Mouse (Mus musculus): ENCODE measurements around the gene Uqcc1. TPM values are rescaled to one million over a fixed set of nuclear protein-coding genes. Genes with fewer than 3 reads are reported as not detected.
"Not testable (repeated sequence)": the region's sequence is repeated elsewhere in the genome, so short reads cannot be mapped to it uniquely, and the experiment has no call there.

The Uqcc1 gene
- total RNA-seq, 2 experiments from 2014 or later, result 103 to 126 TPM

DNA sequence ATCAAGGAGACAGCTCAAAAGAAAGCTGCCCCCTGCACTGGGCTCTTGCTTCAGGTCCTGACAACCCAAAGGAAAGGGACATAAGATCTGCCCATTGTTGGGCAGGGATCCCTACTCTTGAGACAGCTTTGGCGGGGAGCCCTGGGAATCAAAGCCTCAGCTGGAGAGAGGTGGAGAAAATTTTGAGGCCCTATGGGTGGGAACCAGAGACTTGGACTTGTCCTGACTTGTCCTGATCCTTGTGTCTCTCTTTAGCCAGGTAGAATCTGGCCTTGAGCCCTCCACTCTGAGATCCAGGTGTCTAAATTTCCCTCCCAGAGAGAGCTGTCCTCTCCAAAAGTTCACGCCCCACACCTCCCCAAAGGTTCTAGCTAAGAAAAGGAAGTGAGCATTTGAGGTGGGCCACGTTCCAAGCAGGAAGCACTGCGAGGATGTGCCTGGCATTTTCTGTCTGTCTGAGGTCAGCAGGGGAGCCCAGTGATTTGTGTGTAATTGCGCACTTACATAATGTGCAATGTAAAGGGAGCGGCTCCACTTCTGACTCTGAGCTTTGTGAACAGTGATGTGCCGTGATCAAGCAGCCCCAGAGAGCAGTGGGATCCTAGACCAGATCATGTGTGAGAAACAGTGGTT lies 9.9 kb upstream of the Uqcc1 start:
- DNase-seq, result no peak

GRCm38 (mm10) chr2:155928711-155929345 lies 1.3 kb downstream of the Uqcc1 start:
- no peak for DNase-seq

DNA sequence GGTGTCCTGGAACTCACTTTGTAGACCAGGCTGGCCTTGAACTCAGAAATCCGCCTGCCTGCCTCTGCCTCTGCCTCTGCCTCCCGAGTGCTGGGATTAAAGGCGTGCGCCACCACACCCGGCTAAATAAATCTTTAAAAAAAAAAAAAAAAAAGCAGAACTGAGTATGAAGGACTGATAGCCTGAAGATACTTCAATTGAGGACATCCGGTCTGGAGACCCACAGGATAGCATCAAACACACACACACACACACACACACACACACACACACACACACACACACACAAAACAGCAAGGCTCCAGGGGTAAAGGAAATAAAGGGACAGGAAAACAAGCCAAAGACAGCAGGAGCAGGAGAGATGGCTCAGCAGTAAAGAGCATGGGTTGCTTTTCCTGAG lies 4.9 kb downstream of the Uqcc1 start:
- not testable (repeated sequence) for DNase-seq

DNA sequence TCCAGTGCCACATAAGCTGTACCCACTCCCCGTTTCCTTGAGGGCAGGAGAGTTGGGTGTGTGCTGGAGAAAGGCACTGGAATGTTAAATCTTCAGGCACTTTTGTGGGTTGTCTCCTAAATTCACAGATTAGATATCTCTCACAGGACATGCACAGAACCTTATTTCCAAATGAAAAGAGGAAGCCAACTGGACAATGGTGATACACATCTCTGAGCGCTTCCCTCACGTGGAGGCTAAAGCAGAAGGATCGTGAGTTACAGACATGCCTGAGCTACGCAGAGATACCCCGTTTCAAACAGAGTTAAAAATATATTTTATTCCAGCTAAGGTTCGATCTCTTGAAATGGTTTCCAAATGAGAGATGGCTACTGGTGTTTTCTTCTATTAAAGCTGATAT lies 7.0 kb downstream of the Uqcc1 start:
- DNase-seq, result no peak

- DNase-seq, result no peak
Observed at GRCm38 (mm10) chr2:155914684-155915083, 15.4 kb downstream of the Uqcc1 start.

GRCm38 (mm10) chr2:155903632-155904008 lies 26.5 kb downstream of the Uqcc1 start:
- DNase-seq, result no peak

- DNase-seq, result no peak
Observed at GRCm38 (mm10) chr2:155902989-155903631, 27.0 kb downstream of the Uqcc1 start.

DNA sequence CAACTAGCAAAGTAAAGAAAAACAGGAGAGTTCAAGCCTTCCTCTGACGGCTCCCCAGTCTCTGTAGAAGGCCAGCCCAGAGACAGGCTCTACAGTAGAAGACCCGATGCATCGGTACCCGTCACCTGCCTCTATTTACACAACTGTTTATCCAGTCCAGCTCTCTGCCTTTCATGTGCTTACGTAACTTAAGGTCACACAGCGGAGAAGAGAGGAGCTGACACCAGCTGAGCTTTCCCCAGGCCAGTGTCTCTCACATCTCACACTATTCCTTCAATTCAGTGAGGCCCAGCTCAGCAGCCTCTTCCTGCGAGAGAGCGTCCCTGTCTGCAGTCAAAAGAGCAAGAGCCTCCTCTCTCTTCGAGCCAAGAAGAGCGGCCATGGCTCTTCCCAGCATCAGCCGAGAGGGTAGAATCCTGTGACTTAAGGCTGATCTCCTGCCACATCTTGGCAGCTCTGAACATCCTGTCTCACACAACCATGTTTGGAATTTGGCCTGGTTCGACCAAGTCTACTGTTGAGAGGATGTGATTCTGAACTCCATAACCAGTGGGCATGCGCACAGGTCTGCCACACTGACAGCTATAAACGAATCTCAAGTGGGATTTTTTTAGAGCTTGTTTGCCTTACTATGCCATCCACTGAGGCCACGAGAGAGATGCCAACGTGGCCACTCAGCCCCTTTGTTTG lies 34.9 kb downstream of the Uqcc1 start:
- peak in 1 of 2 experiments; percentile 16 for DNase-seq

DNA sequence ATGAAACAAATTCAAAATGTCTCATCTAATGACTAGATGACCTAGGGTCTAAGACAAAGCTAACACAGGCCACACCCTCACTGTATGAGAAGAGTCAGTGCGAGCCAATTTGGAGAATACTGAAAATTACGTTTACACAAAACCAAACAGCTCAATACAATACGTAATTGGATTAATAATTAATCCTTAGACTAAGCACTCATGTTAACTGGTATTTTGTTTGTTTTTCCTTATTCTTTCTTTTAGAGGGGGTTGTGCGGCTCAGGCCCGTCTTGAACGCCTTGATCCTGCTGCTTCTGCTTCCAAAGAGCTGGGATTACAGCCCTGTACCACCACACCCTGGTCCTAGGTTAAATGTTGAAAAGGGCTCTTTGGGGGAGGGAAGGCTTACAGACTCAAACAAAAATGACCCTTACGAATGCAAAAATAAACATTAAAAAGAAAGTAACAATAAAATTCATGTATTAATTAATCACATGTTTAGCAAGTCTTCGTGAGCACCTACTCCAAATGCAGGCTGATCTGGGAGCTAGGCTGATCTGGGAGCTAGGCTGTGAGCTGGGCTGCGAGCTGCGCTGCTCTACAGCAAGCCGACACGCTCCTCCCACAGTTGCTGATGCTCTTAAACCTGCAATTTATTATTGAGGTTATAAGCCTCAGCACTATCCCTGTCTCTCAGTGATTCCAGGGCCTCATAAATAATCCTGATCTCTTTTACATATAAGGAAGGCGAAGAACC lies 35.6 kb downstream of the Uqcc1 start:
- no peak for DNase-seq

DNA sequence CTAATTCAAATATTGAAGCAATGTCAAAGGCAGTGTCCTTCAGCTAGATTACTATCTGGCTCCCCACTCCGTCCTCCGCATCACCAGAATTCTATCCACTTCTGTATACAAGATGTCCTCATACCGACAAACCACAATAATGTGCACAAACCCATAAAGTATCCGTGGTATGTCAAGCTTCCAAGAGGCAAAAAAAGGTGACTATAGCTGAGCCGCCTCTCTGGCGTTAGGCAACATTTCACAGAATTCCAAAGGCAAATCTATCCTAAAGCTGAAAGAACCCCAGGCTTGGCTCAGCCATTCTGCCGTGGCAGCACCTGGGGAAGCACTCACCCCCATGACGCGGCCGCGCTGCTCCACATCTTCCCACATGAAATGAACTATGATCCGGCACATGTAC lies 43.3 kb downstream of the Uqcc1 start:
- DNase-seq, result no peak

DNA sequence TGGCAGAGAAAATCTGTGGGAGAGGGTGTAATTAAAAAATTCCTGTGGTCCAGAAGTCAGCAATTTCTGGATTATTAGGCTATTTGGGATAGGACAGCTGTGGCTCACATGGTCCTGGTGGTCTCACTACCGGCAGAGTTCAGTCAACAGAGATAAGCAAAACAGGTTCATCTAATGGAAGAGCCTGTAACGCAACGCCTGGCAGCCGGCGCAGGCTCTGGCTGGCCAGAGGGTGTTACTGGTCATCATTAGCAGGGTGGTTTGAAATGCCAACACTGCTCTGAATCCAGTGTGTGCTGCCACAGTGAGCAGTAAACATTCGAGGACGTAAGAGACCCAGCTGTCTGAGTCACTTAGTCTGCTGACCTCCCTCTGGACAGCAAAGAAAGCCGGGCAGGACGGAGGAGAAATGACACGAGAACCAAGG lies 44.8 kb downstream of the Uqcc1 start:
- peak in 1 of 2 experiments; percentile 51 for DNase-seq

GRCm38 (mm10) chr2:155882087-155882486 lies 48.0 kb downstream of the Uqcc1 start:
- DNase-seq, result no peak

- DNase-seq, result peak; percentile 68 to 74
Observed at GRCm38 (mm10) chr2:155878964-155879876, 50.9 kb downstream of the Uqcc1 start.

- DNase-seq, result no peak
Observed at GRCm38 (mm10) chr2:155873636-155874035, 56.5 kb downstream of the Uqcc1 start.

DNA sequence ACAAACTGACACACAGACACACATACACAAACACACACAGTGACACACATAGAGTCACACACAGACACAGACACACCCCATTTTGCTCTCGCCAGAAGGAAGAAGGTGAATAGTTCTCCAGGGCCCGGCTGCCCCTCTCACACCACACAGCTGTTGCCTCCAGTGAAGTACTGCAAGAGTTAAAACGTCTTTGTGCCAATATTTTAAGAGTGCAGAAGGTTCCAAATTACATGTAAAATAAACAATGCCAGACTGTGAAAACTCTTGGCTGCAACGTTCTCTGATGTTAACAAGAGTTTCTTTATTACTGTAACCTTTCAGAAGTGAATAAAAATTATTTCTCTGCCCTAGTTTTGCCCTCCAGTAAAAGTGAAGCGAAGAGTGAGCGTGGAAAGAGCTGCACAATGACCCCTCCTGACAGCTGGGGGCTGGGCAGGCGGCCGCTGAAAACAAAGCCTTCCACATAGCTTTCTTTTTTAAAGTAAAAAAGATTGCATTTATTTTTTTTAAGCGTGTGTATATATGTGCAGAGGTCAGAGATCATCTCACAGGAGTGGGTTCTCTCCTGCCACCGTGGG lies 57.1 kb downstream of the Uqcc1 start:
- no peak for DNase-seq

DNA sequence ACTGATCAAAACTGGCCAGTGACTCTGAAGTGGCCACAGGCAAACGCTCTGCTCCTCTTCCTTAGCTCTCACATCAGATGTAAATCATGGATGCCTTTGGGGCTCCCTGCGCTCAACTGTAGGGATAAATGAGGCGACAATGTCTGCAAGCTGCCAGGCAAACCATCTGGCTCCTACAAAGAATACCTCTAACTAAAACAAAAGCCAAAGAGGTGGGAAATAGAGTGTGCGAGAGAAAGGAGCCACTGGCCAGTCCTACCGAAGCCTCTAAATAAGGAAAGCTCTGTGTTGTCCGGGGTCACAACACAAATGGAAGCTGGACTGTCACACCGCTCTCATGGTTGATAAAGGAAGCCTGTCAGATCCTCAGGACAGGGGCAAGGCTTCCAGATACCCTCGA lies 57.6 kb downstream of the Uqcc1 start:
- no peak for DNase-seq

GRCm38 (mm10) chr2:155869772-155870171 lies 60.3 kb downstream of the Uqcc1 start:
- no peak for DNase-seq

DNA sequence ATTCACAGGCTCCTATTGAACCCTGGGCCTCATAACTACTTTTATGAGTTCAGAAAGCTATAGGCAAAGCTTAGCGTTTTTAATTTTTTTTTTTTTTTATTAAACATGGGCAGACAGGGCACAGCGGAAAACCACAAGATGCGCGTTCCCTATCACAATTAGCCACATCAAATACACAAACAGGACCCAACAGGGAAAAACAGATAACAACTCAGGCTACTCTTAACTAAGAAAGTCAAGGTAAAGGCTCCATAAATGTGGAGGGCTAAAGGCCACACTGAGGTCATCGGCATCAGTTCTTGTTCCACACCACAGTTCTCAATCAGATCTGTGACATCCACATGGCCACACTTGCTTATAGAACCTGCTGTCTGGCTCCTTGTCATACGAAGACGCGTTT lies 61.8 kb downstream of the Uqcc1 start:
- no peak for DNase-seq

- no peak for DNase-seq
Observed at GRCm38 (mm10) chr2:155863301-155863867, 66.7 kb downstream of the Uqcc1 start.

- no peak for DNase-seq
Observed at GRCm38 (mm10) chr2:155862573-155863300, 67.4 kb downstream of the Uqcc1 start.
